Mouse (Mus musculus): ENCODE data around the gene Casd1. TPM values are rescaled to one million over a fixed set of nuclear protein-coding genes. Genes with fewer than 3 reads are reported as not detected.
"Not testable (repeated sequence)": the region's sequence is repeated elsewhere in the genome, so short reads cannot be mapped to it uniquely, and the experiment has no call there.

The Casd1 gene
- total RNA-seq, 4 experiments from 2014 or later: 17.7 to 22.2 (median 20.0) TPM

DNA sequence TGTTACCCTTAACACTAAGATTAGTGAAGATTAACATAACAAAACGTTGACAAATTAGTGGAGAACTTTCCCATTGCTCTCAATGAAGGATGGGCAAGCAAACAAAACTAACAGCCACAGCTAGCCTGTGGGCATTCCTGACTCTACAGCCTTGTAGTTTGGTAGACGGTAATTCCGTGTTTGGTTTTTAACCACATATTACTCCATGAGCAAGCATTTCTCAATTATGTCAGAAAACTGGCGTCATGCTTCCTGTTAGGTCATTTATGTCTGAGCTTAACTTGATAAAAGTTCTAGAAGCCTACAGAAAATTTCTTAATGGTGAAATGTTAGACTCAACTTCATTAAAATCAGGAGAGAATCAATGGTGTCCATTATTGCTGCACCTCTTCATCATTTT, 11.2 kb downstream of the Casd1 start:
- DNase-seq (ENCODE audit: low spot score in 2 of 2): no peak

- DNase-seq (ENCODE audit: low spot score in 2 of 2): no peak
Measured at GRCm38 (mm10) chr6:4612431-4612830, 11.8 kb downstream of the Casd1 start.

GRCm38 (mm10) chr6:4617911-4618310, 17.3 kb downstream of the Casd1 start:
- no peak for DNase-seq (ENCODE audit: low spot score in 2 of 2)

- no peak for DNase-seq (ENCODE audit: low spot score in 2 of 2)
Measured at GRCm38 (mm10) chr6:4631464-4631863, 30.8 kb downstream of the Casd1 start.

DNA sequence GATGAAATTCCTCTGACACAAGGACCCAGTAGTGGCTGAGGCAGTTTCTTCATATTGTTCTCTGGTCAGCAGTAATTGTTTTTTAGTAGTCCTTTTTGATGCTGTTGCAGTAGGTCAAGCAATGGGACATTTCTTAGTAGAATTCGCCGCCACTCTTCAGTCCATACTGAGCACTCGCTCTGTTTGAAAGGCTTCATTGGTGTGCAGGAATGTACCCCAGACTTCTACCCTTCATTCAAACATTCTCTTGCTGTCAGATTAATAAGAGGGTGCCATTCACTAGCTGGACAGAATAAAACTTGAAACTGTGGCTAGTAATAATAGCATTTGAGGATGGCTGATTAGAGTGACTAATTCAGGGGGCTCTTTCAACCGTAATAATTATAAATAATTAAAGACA, 32.5 kb downstream of the Casd1 start:
- DNase-seq (ENCODE audit: low spot score in 2 of 2): no peak

GRCm38 (mm10) chr6:4634804-4635203, 34.2 kb downstream of the Casd1 start:
- DNase-seq (ENCODE audit: low spot score in 2 of 2): no peak

DNA sequence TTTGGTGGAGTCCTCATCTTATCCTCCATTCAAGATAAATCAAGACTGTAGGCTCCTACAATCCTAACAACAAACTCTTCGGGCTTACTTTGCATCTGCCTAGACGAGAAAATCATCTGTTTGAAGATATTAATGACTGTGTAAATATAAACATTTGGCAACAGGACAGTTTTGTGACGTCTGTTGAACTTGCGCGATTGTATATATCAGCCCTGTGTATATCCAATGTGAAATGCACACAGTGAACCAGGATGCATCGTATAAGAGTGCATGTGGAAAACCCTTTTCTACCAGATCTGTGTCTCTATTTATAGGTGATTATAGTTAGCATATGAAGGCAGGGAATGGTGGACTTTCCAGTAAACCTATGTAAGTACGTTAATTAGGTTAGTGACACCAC, 41.4 kb downstream of the Casd1 start:
- DNase-seq (ENCODE audit: low spot score in 2 of 2): no peak

GRCm38 (mm10) chr6:4647351-4647750, 46.7 kb downstream of the Casd1 start:
- DNase-seq (ENCODE audit: low spot score in 2 of 2): no peak

DNA sequence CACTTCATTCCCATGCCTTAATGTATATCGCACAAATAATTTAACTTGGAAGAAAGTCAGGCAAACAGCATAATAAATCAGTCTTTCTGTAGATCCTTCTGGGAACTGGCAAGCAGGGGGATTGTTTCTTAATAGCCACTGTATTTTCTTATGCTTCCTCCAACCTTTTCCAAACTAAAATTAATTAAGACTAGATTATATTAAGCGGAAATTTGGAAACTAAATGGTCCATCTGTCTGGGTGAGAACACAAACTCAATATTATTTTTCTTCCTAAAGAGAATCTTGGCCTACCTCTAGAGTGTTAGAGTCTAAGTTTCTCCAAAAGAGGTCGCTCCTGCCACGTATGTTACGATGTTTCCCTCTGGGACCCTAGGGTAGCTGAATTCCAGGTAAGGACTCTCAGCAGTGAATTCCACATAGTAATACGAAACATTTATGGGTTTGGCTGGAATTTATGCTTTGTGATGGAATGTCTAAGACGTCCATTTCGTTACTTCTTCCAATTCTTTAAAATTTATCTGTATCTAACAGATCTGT, 52.0 kb downstream of the Casd1 start:
- DNase-seq (ENCODE audit: low spot score in 2 of 2): no peak

GRCm38 (mm10) chr6:4653741-4654140, 53.1 kb downstream of the Casd1 start:
- not testable (repeated sequence) for DNase-seq (ENCODE audit: low spot score in 2 of 2)

- no peak for DNase-seq (ENCODE audit: low spot score in 2 of 2)
Measured at GRCm38 (mm10) chr6:4655466-4655865, 54.8 kb downstream of the Casd1 start.

DNA sequence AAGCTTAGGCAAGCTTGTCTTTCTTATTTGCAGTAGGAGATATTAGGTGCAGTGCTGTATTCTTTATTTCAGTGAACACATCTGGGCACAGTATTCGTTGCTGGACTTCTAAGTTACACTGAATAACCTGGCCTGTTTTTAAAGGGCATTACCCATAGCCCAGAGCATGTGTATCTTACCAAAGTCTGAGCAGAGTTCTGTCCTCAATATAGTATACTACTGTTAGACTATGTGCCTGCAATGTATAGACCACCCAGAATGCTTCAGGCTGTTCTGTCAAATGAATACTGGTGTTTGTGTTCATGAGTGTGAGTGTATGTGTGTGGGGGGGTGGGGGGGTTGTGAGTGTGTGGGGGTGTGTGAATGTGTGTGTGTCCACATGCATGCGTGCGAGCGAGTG, 55.3 kb downstream of the Casd1 start:
- DNase-seq (ENCODE audit: low spot score in 2 of 2): no peak

- DNase-seq (ENCODE audit: low spot score in 2 of 2): no peak
Measured at GRCm38 (mm10) chr6:4658861-4659260, 58.2 kb downstream of the Casd1 start.

- DNase-seq (ENCODE audit: low spot score in 2 of 2): no peak
Measured at GRCm38 (mm10) chr6:4663516-4663915, 62.9 kb downstream of the Casd1 start.

DNA sequence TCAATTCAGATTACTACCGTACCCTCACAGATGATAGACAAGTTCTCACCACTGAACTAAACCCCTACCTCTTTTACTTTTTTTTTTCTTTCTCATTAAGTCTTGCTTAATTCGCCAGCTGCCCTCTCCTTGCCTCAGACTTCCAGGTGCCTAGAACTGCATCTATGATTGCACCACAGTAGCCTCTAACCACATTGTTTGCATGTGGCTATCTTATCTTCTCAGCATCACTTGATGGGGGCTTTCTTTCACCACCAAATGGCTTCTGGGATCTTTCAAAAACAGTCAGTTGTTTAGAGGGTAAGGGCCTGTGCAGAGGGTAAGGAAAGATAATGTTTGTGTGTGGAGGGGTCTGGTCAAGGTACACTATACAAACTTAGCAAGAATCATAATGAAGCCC, 63.7 kb downstream of the Casd1 start:
- DNase-seq (ENCODE audit: low spot score in 2 of 2): no peak

DNA sequence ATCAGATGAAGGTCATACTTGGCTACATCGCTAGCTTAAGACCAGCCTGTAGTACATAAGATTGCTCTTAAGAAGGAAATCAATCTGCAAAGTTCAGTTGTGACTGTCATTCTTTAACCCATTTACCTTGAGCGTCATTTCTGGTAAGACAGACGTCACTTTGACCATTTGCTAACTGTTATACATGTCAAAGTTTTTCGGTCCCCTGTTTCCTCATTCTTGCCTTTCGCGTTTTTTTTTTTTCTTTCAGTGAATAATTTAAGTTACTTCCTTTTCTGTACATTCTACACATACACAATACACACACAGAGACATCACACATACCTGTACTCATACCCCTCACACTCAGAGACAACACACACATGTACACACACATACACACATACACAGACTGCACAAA, 64.5 kb downstream of the Casd1 start:
- no peak for DNase-seq (ENCODE audit: low spot score in 2 of 2)

DNA sequence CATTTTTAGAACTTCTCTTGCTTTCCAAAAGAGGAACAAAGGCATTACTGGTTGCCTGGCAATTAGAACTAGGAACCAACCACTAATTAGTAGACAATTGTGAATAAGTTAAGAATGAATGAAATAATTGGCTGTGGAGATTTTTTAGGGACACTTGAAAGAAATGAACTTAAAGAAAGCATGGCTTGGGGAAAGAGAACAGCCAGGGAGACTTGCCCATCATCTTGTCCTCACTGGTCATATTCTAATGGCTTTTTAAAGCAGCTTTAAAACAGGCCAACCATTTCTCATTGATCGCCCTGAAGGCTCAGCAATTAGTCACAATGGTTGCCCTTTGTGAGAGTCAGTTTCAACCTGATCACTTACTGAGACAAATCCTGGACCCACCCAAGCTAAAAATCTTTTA, 76.7 kb downstream of the Casd1 start:
- no peak for DNase-seq (ENCODE audit: low spot score in 2 of 2)

GRCm38 (mm10) chr6:4679981-4680380, 79.3 kb downstream of the Casd1 start:
- DNase-seq (ENCODE audit: low spot score in 2 of 2): no peak

DNA sequence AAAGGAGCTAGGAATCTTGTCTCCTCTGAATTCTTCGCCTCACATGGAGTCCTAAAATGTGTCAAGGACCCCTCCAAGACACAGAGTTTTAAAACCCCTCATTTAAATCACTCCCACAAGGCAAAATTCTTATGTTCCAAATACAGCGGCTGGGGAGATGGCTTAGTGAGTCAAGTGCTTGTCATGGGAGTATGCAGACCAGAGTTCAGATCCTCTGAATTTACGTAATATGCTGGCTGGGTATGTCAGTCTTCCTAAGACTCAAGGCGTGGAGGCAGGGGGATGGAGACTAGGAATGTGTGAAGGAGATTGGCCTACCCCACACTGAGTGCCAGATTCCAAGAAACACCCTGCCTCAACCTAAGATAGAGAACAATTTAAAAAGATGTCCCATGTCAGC, 79.9 kb downstream of the Casd1 start:
- no peak for DNase-seq (ENCODE audit: low spot score in 2 of 2)

- no peak for DNase-seq (ENCODE audit: low spot score in 2 of 2)
Measured at GRCm38 (mm10) chr6:4684706-4685340, 84.2 kb downstream of the Casd1 start.

DNA sequence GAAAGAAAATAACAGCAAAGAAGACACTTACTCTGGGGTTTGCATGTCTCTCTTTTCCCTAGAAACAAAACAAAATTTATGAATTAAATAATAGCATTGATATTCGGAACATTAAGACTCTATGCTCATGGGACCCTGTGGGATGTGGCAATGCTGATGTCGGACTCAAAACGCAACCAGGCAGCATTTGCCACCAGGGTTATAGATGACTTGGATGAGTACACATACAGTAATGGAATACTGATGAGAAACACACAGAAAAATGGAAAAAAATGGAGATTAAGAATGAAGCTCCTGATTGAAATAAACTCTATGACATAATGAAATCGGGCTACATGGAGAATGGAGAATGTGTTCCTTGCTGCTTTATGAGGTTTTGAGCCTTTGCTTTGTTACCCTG, 89.8 kb downstream of the Casd1 start:
- no peak for DNase-seq (ENCODE audit: low spot score in 2 of 2)

Measured in gastrocnemius, adult 8-10 months (tissue).